Mouse (Mus musculus): ENCODE measurements around the gene Gnaz.

DNA sequence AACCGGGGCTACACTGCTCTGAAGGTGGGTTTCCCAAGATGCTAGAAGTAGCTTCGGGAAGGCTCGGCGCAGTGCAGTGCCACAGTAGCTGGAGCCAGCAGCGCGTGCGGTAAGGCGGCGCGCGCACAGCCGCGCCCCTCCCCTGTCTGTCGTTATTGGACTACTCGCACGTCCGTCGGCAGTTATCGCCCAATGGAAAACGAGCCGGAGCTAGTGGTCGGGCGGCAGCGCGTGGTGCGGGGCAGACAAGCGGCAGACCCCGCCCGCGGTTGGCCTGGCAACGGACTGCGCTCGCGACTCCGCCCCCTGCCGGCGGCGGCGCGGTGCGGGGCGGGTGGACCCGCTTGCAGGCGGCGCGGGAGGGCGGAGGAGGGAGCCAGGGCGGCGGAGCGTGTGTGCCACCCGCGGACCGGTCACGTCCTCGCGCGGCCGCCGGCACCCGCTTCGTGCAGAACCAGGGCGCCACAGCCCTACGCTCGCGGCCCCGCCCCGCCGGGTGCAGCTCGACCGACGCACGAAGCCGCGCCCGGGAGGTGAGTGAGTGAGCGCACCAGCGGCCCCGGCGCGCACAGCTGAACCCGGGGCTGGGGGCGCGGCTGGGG is at the start of gene Gnaz:
- TF ChIP-seq TAL1 (conservative IDR thresholded peaks at IDR 0.05; ENCODE audit: low read depth, low read length) (no peak), CTCF (IDR thresholded peaks at IDR 0.05; ENCODE audit: low read depth, low read length) (no peak), GATA2 (IDR thresholded peaks at IDR 0.05; ENCODE audit: borderline replicate concordance, low read depth, low read length) (no peak)
